Mouse (Mus musculus): ENCODE data around the gene Ccdc70.

- TF ChIP-seq CTCF (IDR thresholded peaks at IDR 0.05): no peak
- TF ChIP-seq POLR2A (IDR thresholded peaks at IDR 0.05; ENCODE audit: insufficient read depth, low read depth, low read length): no peak
Observed at GRCm38 (mm10) chr8:21958414-21958813, 11.2 kb upstream of the Ccdc70 start, which contains the start of gene Fam90a1a.
